Mouse (Mus musculus): ENCODE data around the gene Tjp2.

- TF ChIP-seq CTCF (IDR thresholded peaks at IDR 0.05; ENCODE audit: control insufficient read depth, insufficient read depth, insufficient replicate concordance, low read depth, low read length) = no peak
- no peak for TF ChIP-seq POLR2A (IDR thresholded peaks at IDR 0.05; ENCODE audit: control insufficient read depth, low read depth, low read length)
Measured at GRCm38 (mm10) chr19:24058021-24058420, 166.8 kb downstream of the Tjp2 start.

Data from testis, adult 2 months (tissue).